Comparison of ENCODE assay signal across 16 mouse cellular contexts in genomic region chr1:66797962-66798361, GRCm38 (mm10).
"Had no signal": no experiment of that assay in that cellular context is flagged by ENCODE, and none has a peak within 500 bp of the region (broad histone marks: within the 10 kb centered on the region; RNA-seq: fewer than 3 reads in every experiment).

No protein-coding gene starts in this region.

- H3K27me3 ChIP-seq: neural tube, embryonic 13.5 days; neural tube, embryonic 15.5 days; stomach, embryonic 15.5 days had no signal

- DNase-seq: retina, postnatal 1 day; right cerebral cortex, adult 18-20 months; right cerebral cortex, postnatal 14 days; right cerebral cortex, postnatal 25 days; right cerebral cortex, postnatal 4 days; spleen, adult 18-20 months; thymus, adult 18-20 months; thymus, adult 2 months; thymus, postnatal 14 days; thymus, postnatal 25 days; thymus, postnatal 36 days; thymus, postnatal 4 days had no signal

- H3K27ac ChIP-seq: neural tube, embryonic 13.5 days; neural tube, embryonic 15.5 days; stomach, embryonic 15.5 days; stomach, postnatal 0 days had no signal

- H3K4me2 ChIP-seq: neural tube, embryonic 13.5 days; neural tube, embryonic 15.5 days; stomach, embryonic 15.5 days had no signal

- H3K9me3 ChIP-seq: neural tube, embryonic 13.5 days; neural tube, embryonic 15.5 days; stomach, embryonic 15.5 days had no signal

- H3K4me3 ChIP-seq: neural tube, embryonic 13.5 days; neural tube, embryonic 15.5 days; stomach, embryonic 15.5 days had no signal

- H3K9ac ChIP-seq: neural tube, embryonic 13.5 days; neural tube, embryonic 15.5 days; stomach, embryonic 15.5 days had no signal

- H3K36me3 ChIP-seq: stomach, embryonic 15.5 days had no signal

- H3K4me1 ChIP-seq: neural tube, embryonic 15.5 days; stomach, embryonic 15.5 days had no signal
